ENCODE assay signal across 8 mouse cellular contexts in genomic region chr2:168469032-168469431, GRCm38 (mm10).
A peak's percentile ranks its signal among the peaks of the same experiment; 100 is the strongest.
DNase-seq lines count a peak whose midpoint lies in the region; ATAC-seq and TF ChIP-seq lines count a peak whose summit lies in the region.

No protein-coding gene starts in this region.

- H3K36me3 ChIP-seq in forebrain, embryonic 16.5 days (ENCODE audit: control insufficient read depth, insufficient read depth), result no peaks in the 10 kb centered on the region
- H3K36me3 ChIP-seq in hindbrain, embryonic 11.5 days (ENCODE audit: control insufficient read depth, insufficient read depth, low read length), result no peaks in the 10 kb centered on the region

- ATAC-seq in forebrain, embryonic 16.5 days, result peak; percentile 65; the same call in 1 of the 2 replicates
- no peak for ATAC-seq in hindbrain, embryonic 11.5 days (ENCODE audit: low FRiP score)
- no peak for ATAC-seq in megakaryocyte-erythroid progenitor cell, adult 5-6 weeks (replicated peaks; ENCODE audit: low FRiP score, low TSS enrichment, poor library complexity, severe bottlenecking)

- peak; percentile 49 for DNase-seq in ES-CJ7 (ENCODE audit: low read depth, low spot score)
- peak; percentile 71 for DNase-seq in hindbrain, embryonic 11.5 days (ENCODE audit: low spot score)
- DNase-seq in layer of hippocampus, postnatal 25 days (ENCODE audit: extremely low spot score in 1 of 2, low spot score in 1 of 2), result peak; percentile 69 to 70
- DNase-seq in mesoderm, embryonic 11.5 days (ENCODE audit: low read depth, low spot score), result peak; percentile 72
- peak; percentile 19 to 63 for DNase-seq in spleen, postnatal 10 days (ENCODE audit: low spot score in 2 of 2)

- TF ChIP-seq POLR2A in bone marrow macrophage, adult 2 months (IDR thresholded peaks at IDR 0.05; ENCODE audit: borderline replicate concordance, low read depth, low read length), result no peak

- no peak overlapping the region for H3K9ac ChIP-seq in forebrain, embryonic 16.5 days (replicated peaks; ENCODE audit: low read depth, low read length)
- no peak overlapping the region for H3K9ac ChIP-seq in hindbrain, embryonic 11.5 days (ENCODE audit: low read depth, low read length)

- no peak overlapping the region for H3K4me2 ChIP-seq in forebrain, embryonic 16.5 days (ENCODE audit: low read length)
- H3K4me2 ChIP-seq in hindbrain, embryonic 11.5 days (replicated peaks; ENCODE audit: low read depth, low read length), result no peak overlapping the region

- H3K9me3 ChIP-seq in forebrain, embryonic 16.5 days (ENCODE audit: control insufficient read depth, low read length), result no peaks in the 10 kb centered on the region
- H3K9me3 ChIP-seq in hindbrain, embryonic 11.5 days (ENCODE audit: control insufficient read depth, low read length), result no peaks in the 10 kb centered on the region

- H3K4me3 ChIP-seq in bone marrow macrophage, adult 2 months (ENCODE audit: insufficient read depth, low read length), result no peak overlapping the region
- H3K4me3 ChIP-seq in forebrain, embryonic 16.5 days (replicated peaks; ENCODE audit: low read length), result no peak overlapping the region
- no peak overlapping the region for H3K4me3 ChIP-seq in hindbrain, embryonic 11.5 days (ENCODE audit: low read depth, low read length)

- H3K27me3 ChIP-seq in forebrain, embryonic 16.5 days (replicated peaks; ENCODE audit: control insufficient read depth, insufficient read depth, low read length), result no peaks in the 10 kb centered on the region
- H3K27me3 ChIP-seq in hindbrain, embryonic 11.5 days (ENCODE audit: control insufficient read depth, insufficient read depth, low read length), result no peaks in the 10 kb centered on the region

- no peak overlapping the region for H3K27ac ChIP-seq in bone marrow macrophage, adult 2 months (ENCODE audit: insufficient read depth, low read depth, low read length)
- H3K27ac ChIP-seq in forebrain, embryonic 16.5 days (ENCODE audit: low read length), result no peak overlapping the region
- no peak overlapping the region for H3K27ac ChIP-seq in hindbrain, embryonic 11.5 days (ENCODE audit: low read depth, low read length)

- peaks cover 11% of the 10 kb centered on the region for H3K4me1 ChIP-seq in bone marrow macrophage, adult 2 months (ENCODE audit: control insufficient read depth, insufficient read depth, low read length)
- peaks cover 6% of the 10 kb centered on the region for H3K4me1 ChIP-seq in forebrain, embryonic 16.5 days (replicated peaks; ENCODE audit: control insufficient read depth, insufficient read depth, low read length)
- H3K4me1 ChIP-seq in hindbrain, embryonic 11.5 days (replicated peaks; ENCODE audit: control insufficient read depth, insufficient read depth, low read length), result peaks cover 2% of the 10 kb centered on the region; the same call in 1 of the 2 replicates

- WGBS in forebrain, embryonic 16.5 days, result 10% methylated on average over 4 of the region's 4 CpGs
- WGBS in hindbrain, embryonic 11.5 days, result 22% methylated on average over 3 of the region's 4 CpGs

- peak; percentile 62 for TF ChIP-seq CTCF in bone marrow macrophage, adult 2 months (IDR thresholded peaks at IDR 0.05; ENCODE audit: low read depth, low read length)
